Mouse (Mus musculus): ENCODE measurements around the gene Olfr988. TPM values are rescaled to one million over a fixed set of nuclear protein-coding genes. Genes with fewer than 3 reads are reported as not detected.

Gene Olfr988
- total RNA-seq (2023), result not detected

DNA sequence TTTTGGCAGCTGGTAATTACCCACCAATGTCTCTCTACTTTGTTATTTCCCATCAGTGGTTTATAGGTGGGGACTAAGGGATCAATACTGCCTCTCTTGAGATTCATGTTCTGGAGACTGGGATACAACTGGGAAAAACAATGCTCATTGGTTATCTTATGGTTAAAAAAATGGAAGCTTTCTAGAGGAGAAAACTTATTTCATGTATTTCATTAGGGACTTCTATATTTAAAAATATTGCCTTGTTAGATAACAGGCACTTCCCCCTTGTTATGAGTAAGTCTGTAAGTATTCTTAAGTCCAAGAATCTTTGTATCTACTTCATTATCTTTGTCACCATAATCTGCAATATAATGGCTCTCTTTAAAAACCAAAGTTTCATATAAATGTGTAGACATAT, at the start of gene Olfr988:
Olfr988 (minus strand) TSS at position 101 of the 400 bp plus-strand sequence.

DNA sequence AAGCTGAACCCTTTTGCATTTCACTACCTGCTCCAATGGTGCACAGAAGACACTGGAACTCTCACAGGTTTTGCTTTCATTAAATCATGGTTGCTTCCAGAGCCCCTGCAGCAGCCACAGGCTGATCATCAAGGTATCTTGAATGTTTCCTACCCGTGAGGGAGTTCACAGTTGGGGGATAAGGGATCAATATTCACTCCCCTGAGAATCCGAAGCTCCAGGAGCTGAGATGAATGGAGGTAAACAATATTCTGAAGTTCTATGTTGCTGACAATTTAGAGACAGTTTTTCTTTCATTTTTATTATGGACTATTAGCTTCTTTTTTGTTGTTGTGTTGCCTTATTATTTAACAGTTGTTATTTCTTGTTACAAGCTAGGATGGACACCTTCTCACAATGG, 46.3 kb upstream of the Olfr988 start, which contains the start of gene Olfr992:
Olfr992 (minus strand) TSS at position 101 of the 400 bp plus-strand sequence.

DNA sequence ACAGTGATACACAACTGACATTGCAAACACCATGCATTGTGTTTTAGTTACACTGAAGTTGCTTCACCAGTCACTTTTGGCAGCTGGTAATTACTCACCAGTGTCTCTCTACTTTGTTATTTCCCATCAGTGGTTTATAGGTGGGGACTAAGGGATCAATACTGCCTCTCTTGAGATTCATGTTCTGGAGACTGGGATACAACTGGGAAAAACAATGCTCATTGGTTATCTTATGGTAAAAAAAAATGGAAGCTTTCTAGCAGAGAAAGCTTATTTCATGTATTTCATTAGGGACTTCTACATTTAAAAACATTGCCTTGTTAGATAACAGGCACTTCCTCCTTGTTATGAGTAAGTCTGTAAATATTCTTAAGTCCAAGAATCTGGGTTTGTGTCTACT, 23.8 kb downstream of the Olfr988 start, which contains the start of gene Olfr987:
Olfr987 (minus strand) TSS at position 101 of the 400 bp plus-strand sequence.

Other genes starting within 250 kb of the Olfr988 start
- 1 to 10 TPM; 3.0 to 5.2 TPM for gene Aplnr, start 227.0 kb downstream of the Olfr988 start, total RNA-seq (2023)
- not detected for gene Lrrc55, start 166.0 kb downstream of the Olfr988 start, total RNA-seq (2023)
- gene Olfr987, start 23.9 kb downstream of the Olfr988 start, total RNA-seq (2023), result not detected
- not detected for gene Olfr992, start 46.2 kb upstream of the Olfr988 start, total RNA-seq (2023)
- gene Olfr993, start 51.6 kb upstream of the Olfr988 start, total RNA-seq (2023), result not detected
- not detected for gene Olfr994, start 73.2 kb upstream of the Olfr988 start, total RNA-seq (2023)
- gene Olfr995, start 80.4 kb upstream of the Olfr988 start, total RNA-seq (2023), result not detected
- gene 4833423E24Rik, start 155.8 kb upstream of the Olfr988 start, total RNA-seq (2023), result not detected
- gene Olfr996, start 216.0 kb upstream of the Olfr988 start, total RNA-seq (2023), result not detected
- not detected for gene Olfr998, start 225.7 kb upstream of the Olfr988 start, total RNA-seq (2023)
- gene Olfr1000, start 248.7 kb upstream of the Olfr988 start, total RNA-seq (2023), result not detected